Mouse (Mus musculus) neural tube, embryonic 11.5 days (tissue): ENCODE measurements around the gene Wsb1. TPM values are rescaled to one million over a fixed set of nuclear protein-coding genes. Genes with fewer than 3 reads are reported as not detected.
A peak's percentile ranks its signal among the peaks of the same experiment; 100 is the strongest.

Experiments
- ATAC-seq: fragments of 200-750 bp; cut with Nextera tagmentation; 2 replicates; pipeline ENCODE4 v1.8.0; 2017; ENCODE audit warnings: moderate number of reproducible peaks, mild to moderate bottlenecking, moderate TSS enrichment, moderate library complexity; ENCODE audit not compliant: insufficient read depth, low FRiP score, low TSS enrichment
- DNase-seq: peaks from one replicate; pipeline ENCODE4 v3.0.0-alpha.2; 2015; ENCODE audit warnings: low spot score
- H3K27ac ChIP-seq: fragments of 300-500 bp; sonication (generic); 2 replicates; pipeline ENCODE4 v1.5.1; 2014; ENCODE audit warnings: low read depth, mild to moderate bottlenecking, low read length
- H3K27me3 ChIP-seq: fragments of 300-500 bp; sonication (generic); 2 replicates; pipeline ENCODE4 v1.6.1; 2014; ENCODE audit warnings: mild to moderate bottlenecking, low read length, mixed read lengths; ENCODE audit not compliant: control insufficient read depth, insufficient read depth
- H3K36me3 ChIP-seq: fragments of 300-500 bp; sonication (generic); 2 replicates; pipeline ENCODE4 v1.6.1; 2014; ENCODE audit warnings: mild to moderate bottlenecking, low read length, moderate library complexity, mixed read lengths; ENCODE audit not compliant: control insufficient read depth, insufficient read depth
- H3K4me1 ChIP-seq: fragments of 300-500 bp; sonication (generic); 2 replicates; pipeline ENCODE4 v1.6.1; 2014; ENCODE audit warnings: low read length, mixed read lengths; ENCODE audit not compliant: control insufficient read depth, insufficient read depth
- H3K4me2 ChIP-seq: fragments of 300-500 bp; sonication (generic); 2 replicates; pipeline ENCODE4 v1.6.1; 2014; ENCODE audit warnings: low read depth, mild to moderate bottlenecking, moderate library complexity
- H3K4me3 ChIP-seq: fragments of 300-500 bp; sonication (generic); 2 replicates; pipeline ENCODE4 v1.5.1; 2014; ENCODE audit warnings: low read depth, low read length
- H3K9ac ChIP-seq: fragments of 300-500 bp; sonication (generic); 2 replicates; pipeline ENCODE4 v1.6.1; 2014; ENCODE audit warnings: mild to moderate bottlenecking, low read length
- H3K9me3 ChIP-seq: fragments of 300-500 bp; sonication (generic); 2 replicates; pipeline ENCODE4 v1.6.1; 2016; ENCODE audit warnings: low read length; ENCODE audit not compliant: control insufficient read depth
- WGBS: fragments of 180-500 bp; shearing (Covaris S2); extraction: QIAGEN DNeasy Blood & Tissue Kit; methylation state at CpG from one replicate; pipeline ENCODE4 v1.1.7; 2014; 5-methylcytosine and 5-hydroxymethylcytosine counted together
- polyA plus RNA-seq: library from polyadenylated mRNA; unstranded; fragments of >200 nt; fragmentation: Nextera tagmentation; extraction: Ambion mirVana; gene quantifications from 2 replicates; pipeline ENCODE4 v1.2.1, GENCODE M21; 2014

Gene Wsb1
- polyA plus RNA-seq, 1 experiment from 2014 or later, result 486 TPM

DNA sequence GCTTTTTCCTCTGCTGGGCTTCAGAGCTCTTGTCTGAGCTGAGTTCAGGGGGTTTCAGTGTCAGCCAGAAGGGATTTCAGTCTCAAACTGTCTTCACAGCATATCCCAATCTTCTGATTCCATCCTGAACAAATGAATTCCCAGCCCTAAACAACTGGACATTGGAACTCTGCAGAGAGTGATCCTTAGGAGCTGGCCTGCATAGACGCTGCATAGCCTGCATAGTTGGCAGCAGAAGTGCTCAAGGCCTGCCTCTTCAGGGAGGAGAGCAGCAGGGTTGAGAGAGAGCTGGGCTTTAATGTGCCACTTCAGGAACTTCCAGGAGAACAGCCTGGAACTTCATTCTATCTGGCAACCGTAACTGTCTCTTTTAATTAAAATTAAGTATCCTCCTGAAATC, 38.9 kb downstream of the Wsb1 start:
- WGBS, result 82% methylated on average over 2 of the region's 2 CpGs
- Histone ChIP-seq H3K4me1 (no peaks in the 10 kb centered on the region), H3K27ac (no peak overlapping the region), H3K4me3 (no peak overlapping the region), H3K36me3 (no peaks in the 10 kb centered on the region), H3K4me2 (no peak overlapping the region), H3K27me3 (no peaks in the 10 kb centered on the region), H3K9ac (no peak overlapping the region), H3K9me3 (no peaks in the 10 kb centered on the region)
- no peak for ATAC-seq
- DNase-seq, result no peak

DNA sequence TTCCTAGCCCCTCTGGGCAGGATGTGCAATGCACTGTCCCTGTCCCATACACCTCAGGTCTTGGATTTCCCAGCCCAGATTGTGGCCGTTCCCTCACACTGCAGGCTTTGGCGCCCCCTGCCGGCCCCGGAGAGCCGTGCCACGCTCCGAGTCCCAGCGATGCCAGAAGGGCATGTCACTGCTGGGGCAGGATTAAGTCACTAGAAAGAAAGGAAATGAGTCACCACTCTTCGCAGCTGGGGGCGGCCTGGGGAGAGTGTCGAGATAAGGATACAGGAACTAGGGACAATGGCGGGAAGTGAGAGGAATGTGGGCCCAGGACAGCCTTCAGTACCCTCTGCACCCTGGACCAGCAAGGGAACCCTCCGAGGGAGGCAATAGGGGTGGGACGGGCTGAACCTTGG, 40.5 kb downstream of the Wsb1 start:
- no peak for ATAC-seq
- no peak overlapping the region for H3K4me3 ChIP-seq
- peak; percentile 89 for DNase-seq
- WGBS, result 12% methylated on average over 14 of the region's 14 CpGs
- H3K9me3 ChIP-seq, result no peaks in the 10 kb centered on the region
- H3K27ac ChIP-seq, result no peak overlapping the region
- H3K4me1 ChIP-seq, result no peaks in the 10 kb centered on the region
- no peak overlapping the region for H3K4me2 ChIP-seq
- no peak overlapping the region for H3K9ac ChIP-seq
- H3K27me3 ChIP-seq, result no peaks in the 10 kb centered on the region
- no peaks in the 10 kb centered on the region for H3K36me3 ChIP-seq

DNA sequence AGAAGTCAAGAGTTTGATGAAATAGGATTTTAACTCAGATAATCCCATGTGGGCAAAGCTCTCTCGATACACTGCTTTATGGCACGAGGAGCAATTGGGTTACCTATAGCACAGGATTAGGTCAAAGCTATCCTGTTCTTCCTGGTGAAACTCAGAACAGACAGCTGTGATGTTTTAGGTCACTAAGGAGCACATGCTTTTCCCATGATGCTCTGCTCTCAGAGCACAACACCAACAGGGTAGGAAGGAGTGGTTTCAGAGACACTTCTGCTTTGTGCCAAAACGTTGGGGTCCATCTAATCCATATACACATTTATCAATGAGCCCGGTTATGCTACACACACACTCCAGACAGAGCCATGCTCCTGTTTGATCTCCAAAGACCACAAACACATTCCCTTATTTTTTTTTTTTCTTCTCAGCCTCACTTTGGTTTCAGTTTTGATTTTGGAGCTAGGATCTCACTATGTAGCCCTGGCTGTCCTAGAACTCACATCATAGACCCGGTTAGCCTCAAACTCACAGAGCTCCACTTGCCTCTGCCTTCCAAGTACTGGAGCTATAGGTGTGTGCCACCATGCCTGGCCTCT, 44.5 kb downstream of the Wsb1 start:
- Histone ChIP-seq H3K9me3 (no peaks in the 10 kb centered on the region), H3K4me2 (no peak overlapping the region), H3K4me3 (no peak overlapping the region), H3K27me3 (no peaks in the 10 kb centered on the region), H3K9ac (no peak overlapping the region), H3K4me1 (no peaks in the 10 kb centered on the region), H3K36me3 (no peaks in the 10 kb centered on the region), H3K27ac (no peak overlapping the region)
- DNase-seq (no peak), ATAC-seq (no peak)
- 88% methylated on average over 5 of the region's 5 CpGs for WGBS

DNA sequence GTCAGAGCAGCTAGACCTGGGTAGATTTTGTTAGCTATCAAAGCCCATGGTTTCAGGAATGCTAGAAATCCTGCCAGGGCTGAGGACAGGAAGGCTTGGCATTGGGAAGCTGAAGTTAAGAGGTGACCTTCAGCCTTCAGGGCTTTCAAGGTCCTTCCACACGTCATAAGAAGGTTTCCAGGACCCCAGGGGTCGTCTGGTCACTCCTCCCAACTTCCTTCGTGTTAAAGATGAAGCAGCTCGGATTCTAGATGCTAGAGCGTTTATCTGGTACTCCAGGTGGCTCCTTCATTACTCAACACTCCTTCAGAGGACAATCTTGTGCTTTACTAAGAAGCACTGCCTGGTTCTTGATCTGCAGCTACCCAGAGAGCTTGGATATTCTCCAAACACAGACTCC, 45.4 kb downstream of the Wsb1 start:
- Histone ChIP-seq H3K4me1 (no peaks in the 10 kb centered on the region), H3K9me3 (no peaks in the 10 kb centered on the region), H3K9ac (no peak overlapping the region), H3K4me2 (no peak overlapping the region), H3K27ac (no peak overlapping the region), H3K4me3 (no peak overlapping the region), H3K36me3 (no peaks in the 10 kb centered on the region), H3K27me3 (no peaks in the 10 kb centered on the region)
- DNase-seq, result no peak
- no peak for ATAC-seq
- WGBS, result 65% methylated on average over 5 of the region's 5 CpGs

- Histone ChIP-seq H3K27me3 (no peaks in the 10 kb centered on the region), H3K36me3 (no peaks in the 10 kb centered on the region), H3K9me3 (no peaks in the 10 kb centered on the region), H3K4me3 (no peak overlapping the region), H3K27ac (no peak overlapping the region), H3K9ac (no peak overlapping the region), H3K4me1 (no peaks in the 10 kb centered on the region), H3K4me2 (no peak overlapping the region)
- no peak for DNase-seq
- 93% methylated on average over 4 of the region's 4 CpGs for WGBS
- no peak for ATAC-seq
Measured at GRCm38 (mm10) chr11:79208462-79208861, 46.0 kb downstream of the Wsb1 start.

DNA sequence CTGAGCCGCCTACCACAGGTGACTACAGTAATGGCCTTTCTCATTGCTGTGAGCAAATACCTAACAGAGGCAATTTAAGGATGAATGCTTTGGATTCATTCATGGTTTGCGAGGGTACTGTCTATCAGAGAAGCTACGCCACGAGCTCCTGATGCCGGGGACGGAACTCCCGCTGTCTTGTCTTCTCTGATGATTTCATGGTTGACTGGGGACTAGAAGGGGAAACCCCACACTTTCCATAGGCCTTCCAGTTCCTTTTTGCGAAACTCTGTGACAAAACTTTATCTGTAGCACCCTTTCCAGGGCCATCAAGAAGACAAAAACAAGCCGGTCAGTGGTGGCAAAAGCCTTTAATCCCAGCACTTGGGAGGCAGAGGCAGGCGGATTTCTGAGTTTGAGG, 46.8 kb downstream of the Wsb1 start:
- WGBS, result 85% methylated on average over 10 of the region's 10 CpGs
- no peaks in the 10 kb centered on the region for H3K4me1 ChIP-seq
- no peak overlapping the region for H3K9ac ChIP-seq
- H3K36me3 ChIP-seq, result no peaks in the 10 kb centered on the region
- H3K27ac ChIP-seq, result no peak overlapping the region
- H3K4me3 ChIP-seq, result no peak overlapping the region
- no peaks in the 10 kb centered on the region for H3K27me3 ChIP-seq
- no peak for ATAC-seq
- no peaks in the 10 kb centered on the region for H3K9me3 ChIP-seq
- no peak for DNase-seq
- no peak overlapping the region for H3K4me2 ChIP-seq

- WGBS, result 73% methylated on average over 3 of the region's 3 CpGs
- no peak overlapping the region for H3K27ac ChIP-seq
- no peak overlapping the region for H3K9ac ChIP-seq
- H3K36me3 ChIP-seq, result no peaks in the 10 kb centered on the region
- H3K4me1 ChIP-seq, result no peaks in the 10 kb centered on the region
- no peak overlapping the region for H3K4me3 ChIP-seq
- DNase-seq (no peak), ATAC-seq (no peak)
- no peaks in the 10 kb centered on the region for H3K9me3 ChIP-seq
- H3K27me3 ChIP-seq, result no peaks in the 10 kb centered on the region
- H3K4me2 ChIP-seq, result no peak overlapping the region
Measured at GRCm38 (mm10) chr11:79204444-79204843, 50.0 kb downstream of the Wsb1 start.

DNA sequence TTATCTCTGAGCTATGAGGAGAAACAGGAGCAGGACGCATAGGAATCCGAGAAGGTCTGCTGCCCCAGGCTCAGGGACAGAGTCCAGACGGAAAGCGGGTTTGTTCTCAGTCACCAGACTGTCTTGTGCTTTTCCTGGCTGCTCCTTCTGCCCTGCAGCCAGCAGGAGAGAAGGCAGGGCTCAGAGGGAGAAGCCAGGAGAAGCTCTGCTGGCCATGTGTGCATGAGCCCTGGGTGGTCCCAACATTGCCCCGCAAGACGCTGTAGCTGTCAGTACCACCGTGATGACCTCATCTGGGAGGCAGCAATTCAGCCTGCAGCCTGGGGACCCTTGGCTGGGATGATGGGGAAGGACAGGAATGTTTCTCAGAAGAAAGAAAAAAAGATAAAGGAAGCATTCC, 54.0 kb downstream of the Wsb1 start:
- DNase-seq (peak; percentile 37), ATAC-seq (no peak)
- WGBS, result 47% methylated on average over 7 of the region's 7 CpGs
- Histone ChIP-seq H3K9ac (no peak overlapping the region), H3K27ac (no peak overlapping the region), H3K9me3 (no peaks in the 10 kb centered on the region; the same call in 1 of the 2 replicates), H3K27me3 (no peaks in the 10 kb centered on the region), H3K4me2 (no peak overlapping the region), H3K36me3 (no peaks in the 10 kb centered on the region), H3K4me1 (no peaks in the 10 kb centered on the region), H3K4me3 (no peak overlapping the region)

DNA sequence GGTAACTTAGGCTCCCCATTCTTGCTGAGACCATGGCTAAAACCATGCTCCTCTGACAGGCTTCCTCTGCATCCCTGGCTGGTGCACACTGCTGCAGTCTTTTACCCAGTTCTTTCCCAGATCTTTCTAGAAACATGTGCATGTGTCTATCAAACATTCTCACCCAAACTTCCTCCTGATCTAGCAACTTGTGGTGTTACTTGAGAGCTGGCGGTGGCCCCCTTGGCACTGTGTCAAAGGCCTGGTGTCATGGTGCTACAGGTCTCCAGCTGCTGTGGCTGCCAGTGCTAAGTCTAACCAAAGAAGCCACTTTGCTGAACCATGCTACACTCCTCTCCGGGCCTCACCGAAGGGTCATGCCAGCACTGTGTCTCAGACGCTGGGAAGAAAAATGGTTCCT, 55.9 kb downstream of the Wsb1 start:
- no peaks in the 10 kb centered on the region for H3K27me3 ChIP-seq
- no peak overlapping the region for H3K4me2 ChIP-seq
- no peak overlapping the region for H3K4me3 ChIP-seq
- DNase-seq (no peak), ATAC-seq (no peak)
- no peaks in the 10 kb centered on the region for H3K4me1 ChIP-seq
- no peak overlapping the region for H3K9ac ChIP-seq
- no peak overlapping the region for H3K27ac ChIP-seq
- H3K36me3 ChIP-seq, result no peaks in the 10 kb centered on the region
- WGBS, result 96% methylated on average over 4 of the region's 4 CpGs
- H3K9me3 ChIP-seq, result no peaks in the 10 kb centered on the region; the same call in 1 of the 2 replicates
